Mouse (Mus musculus) forebrain, embryonic 10.5 days (tissue): ENCODE results near the gene Tnik. TPM values are rescaled to one million over a fixed set of nuclear protein-coding genes. Genes with fewer than 3 reads are reported as not detected.

Experiments used
- DNase-seq: peaks from one replicate; pipeline ENCODE4 v3.0.0-alpha.2; 2017; ENCODE audit warnings: low spot score; ENCODE audit errors: extremely low spot score
- H3K27ac ChIP-seq: fragments of 300-500 bp; sonication (generic); 2 replicates; pipeline ENCODE4 v1.5.1; 2016; ENCODE audit warnings: mild to moderate bottlenecking
- H3K27me3 ChIP-seq: fragments of 300-500 bp; sonication (generic); 2 replicates; pipeline ENCODE4 v1.6.1; 2016; ENCODE audit warnings: mild to moderate bottlenecking; ENCODE audit not compliant: poor library complexity, severe bottlenecking
- H3K36me3 ChIP-seq: fragments of 300-500 bp; sonication (generic); replicated peaks from 2 replicates; pipeline ENCODE4 v1.6.1; 2016; ENCODE audit warnings: mild to moderate bottlenecking, moderate library complexity
- H3K4me1 ChIP-seq: fragments of 300-500 bp; sonication (generic); 2 replicates; pipeline ENCODE4 v1.6.1; 2016
- H3K4me3 ChIP-seq: fragments of 300-500 bp; sonication (generic); 2 replicates; pipeline ENCODE4 v1.5.1; 2016; ENCODE audit warnings: mild to moderate bottlenecking, moderate library complexity
- H3K9me3 ChIP-seq: fragments of 300-500 bp; sonication (generic); 2 replicates; pipeline ENCODE4 v1.6.1; 2016; ENCODE audit warnings: mild to moderate bottlenecking, moderate library complexity
- WGBS: fragments of 180-500 bp; shearing (Covaris S2); methylation state at CpG from one replicate; pipeline ENCODE4 v1.1.7; 2016; 5-methylcytosine and 5-hydroxymethylcytosine counted together
- microRNA-seq: library from miRNA; unstranded; fragments of <30 nt; microRNA quantifications from one replicate; pipeline ENCODE4, GENCODE M21; 2017
- polyA plus RNA-seq: library from polyadenylated mRNA; unstranded; fragments of >200 nt; fragmentation: Nextera tagmentation; extraction: Ambion mirVana; gene quantifications from 2 replicates; pipeline ENCODE4 v1.2.1, GENCODE M21; 2016

Gene Tnik
- polyA plus RNA-seq, 1 experiment from 2014 or later = 9.6 TPM

- no peaks in the 10 kb centered on the region for H3K9me3 ChIP-seq
- H3K36me3 ChIP-seq = no peaks in the 10 kb centered on the region
- H3K27ac ChIP-seq = no peak overlapping the region
- DNase-seq = no peak
- no peaks in the 10 kb centered on the region for H3K4me1 ChIP-seq
- H3K4me3 ChIP-seq = no peak overlapping the region
- 74% methylated on average over 1 of the region's 1 CpGs for WGBS
- no peaks in the 10 kb centered on the region for H3K27me3 ChIP-seq
Observed at GRCm38 (mm10) chr3:28709740-28710139, 446.7 kb downstream of the Tnik start.

- Histone ChIP-seq H3K9me3 (no peaks in the 10 kb centered on the region), H3K4me3 (no peak overlapping the region), H3K27ac (no peak overlapping the region), H3K27me3 (no peaks in the 10 kb centered on the region), H3K36me3 (no peaks in the 10 kb centered on the region), H3K4me1 (no peaks in the 10 kb centered on the region)
- DNase-seq = no peak
- WGBS = 79% methylated on average over 7 of the region's 7 CpGs
Observed at GRCm38 (mm10) chr3:28713913-28714698, 451.1 kb downstream of the Tnik start.

GRCm38 (mm10) chr3:28718521-28718920 is 455.5 kb downstream of the Tnik start:
- no peak overlapping the region for H3K27ac ChIP-seq
- 93% methylated on average over 2 of the region's 2 CpGs for WGBS
- H3K27me3 ChIP-seq = no peaks in the 10 kb centered on the region
- no peaks in the 10 kb centered on the region for H3K9me3 ChIP-seq
- no peak for DNase-seq
- H3K4me3 ChIP-seq = no peak overlapping the region
- H3K36me3 ChIP-seq = no peaks in the 10 kb centered on the region
- H3K4me1 ChIP-seq = no peaks in the 10 kb centered on the region

GRCm38 (mm10) chr3:28721218-28721617 is 458.2 kb downstream of the Tnik start:
- WGBS = 69% methylated on average over 5 of the region's 5 CpGs
- no peaks in the 10 kb centered on the region for H3K27me3 ChIP-seq
- no peak overlapping the region for H3K27ac ChIP-seq
- no peaks in the 10 kb centered on the region for H3K36me3 ChIP-seq
- no peak overlapping the region for H3K4me3 ChIP-seq
- H3K9me3 ChIP-seq = no peaks in the 10 kb centered on the region
- DNase-seq = no peak
- no peaks in the 10 kb centered on the region for H3K4me1 ChIP-seq

GRCm38 (mm10) chr3:28721838-28722237 is 458.8 kb downstream of the Tnik start:
- Histone ChIP-seq H3K27ac (no peak overlapping the region), H3K4me3 (no peak overlapping the region), H3K27me3 (no peaks in the 10 kb centered on the region), H3K4me1 (no peaks in the 10 kb centered on the region), H3K9me3 (no peaks in the 10 kb centered on the region), H3K36me3 (no peaks in the 10 kb centered on the region)
- 92% methylated on average over 7 of the region's 7 CpGs for WGBS
- no peak for DNase-seq

GRCm38 (mm10) chr3:28722531-28722930 is 459.5 kb downstream of the Tnik start:
- no peaks in the 10 kb centered on the region for H3K4me1 ChIP-seq
- no peak overlapping the region for H3K27ac ChIP-seq
- no peaks in the 10 kb centered on the region for H3K36me3 ChIP-seq
- no peak overlapping the region for H3K4me3 ChIP-seq
- no peaks in the 10 kb centered on the region for H3K9me3 ChIP-seq
- no peak for DNase-seq
- no peaks in the 10 kb centered on the region for H3K27me3 ChIP-seq

- WGBS = 60% methylated on average over 6 of the region's 6 CpGs
- DNase-seq = no peak
- no peak overlapping the region for H3K4me3 ChIP-seq
- H3K4me1 ChIP-seq = no peaks in the 10 kb centered on the region
- H3K27me3 ChIP-seq = no peaks in the 10 kb centered on the region
- no peaks in the 10 kb centered on the region for H3K9me3 ChIP-seq
- no peak overlapping the region for H3K27ac ChIP-seq
- no peaks in the 10 kb centered on the region for H3K36me3 ChIP-seq
Observed at GRCm38 (mm10) chr3:28723534-28723933, 460.5 kb downstream of the Tnik start.

- Histone ChIP-seq H3K36me3 (no peaks in the 10 kb centered on the region), H3K4me3 (no peak overlapping the region), H3K27me3 (no peaks in the 10 kb centered on the region), H3K4me1 (no peaks in the 10 kb centered on the region), H3K9me3 (no peaks in the 10 kb centered on the region), H3K27ac (no peak overlapping the region)
- no peak for DNase-seq
- 96% methylated on average over 13 of the region's 13 CpGs for WGBS
Observed at GRCm38 (mm10) chr3:28725203-28725602, 462.2 kb downstream of the Tnik start.

Small RNAs within 50 kb of the gene (microRNA-seq; reads per million reads assigned to microRNA genes)
- gene Mir466q = not detected
